Mouse (Mus musculus) small intestine, adult 2 months (tissue): Measurements from ENCODE around the gene Meiob.

Experiments used
- CTCF ChIP-seq: fragments of 200-500 bp; IDR thresholded peaks from 2 replicates; pipeline ENCODE4 v1.5.1; 2012; ENCODE audit warnings: low read depth, mild to moderate bottlenecking, control low read depth, inconsistent platforms, low read length, moderate library complexity, mixed read lengths; ENCODE audit not compliant: insufficient replicate concordance, insufficient read length; ENCODE audit errors: extremely low read depth
- POLR2A ChIP-seq: fragments of 200-500 bp; IDR thresholded peaks from 2 replicates; pipeline ENCODE4 v1.6.1; 2012; ENCODE audit warnings: low read depth, mild to moderate bottlenecking, control low read depth, inconsistent platforms, low read length, moderate library complexity

- TF ChIP-seq CTCF (no peak), POLR2A (no peak)
Observed at GRCm38 (mm10) chr17:24777073-24777472, 27.0 kb upstream of the Meiob start.
